Mouse (Mus musculus): ENCODE measurements around the gene Tmem132b. TPM values are rescaled to one million over a fixed set of nuclear protein-coding genes. Genes with fewer than 3 reads are reported as not detected.
A peak's percentile ranks its signal among the peaks of the same experiment; 100 is the strongest.

Tmem132b gene
- total RNA-seq, 2 experiments from 2014 or later, result not detected

DNA sequence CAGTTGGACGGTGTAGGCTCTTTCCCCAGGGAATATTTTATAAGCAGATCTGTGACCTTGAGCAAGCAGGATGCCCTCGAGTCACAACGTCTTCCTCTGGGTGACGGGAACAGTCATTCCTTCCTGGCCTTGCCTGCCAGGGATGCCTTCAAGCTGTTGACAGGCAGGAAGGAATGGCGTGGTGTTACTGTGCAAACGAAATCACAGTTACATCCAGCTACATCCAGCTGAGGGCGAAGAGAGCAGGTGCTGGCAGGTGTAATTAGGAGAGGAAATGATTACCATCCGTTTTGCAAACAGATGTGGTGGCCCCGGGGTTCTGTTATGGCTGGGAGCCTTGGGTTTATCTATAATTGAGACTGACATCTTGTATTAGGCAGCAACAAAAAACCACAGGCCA is 205.5 kb downstream of the Tmem132b start:
- ATAC-seq (replicated peaks; ENCODE audit: low FRiP score, low TSS enrichment, poor library complexity, severe bottlenecking), result no peak

GRCm38 (mm10) chr5:125743503-125743902 is 211.9 kb downstream of the Tmem132b start:
- ATAC-seq (replicated peaks; ENCODE audit: low FRiP score, low TSS enrichment, poor library complexity, severe bottlenecking), result no peak

GRCm38 (mm10) chr5:125745727-125746126 is 214.2 kb downstream of the Tmem132b start:
- no peak for ATAC-seq (replicated peaks; ENCODE audit: low FRiP score, low TSS enrichment, poor library complexity, severe bottlenecking)

DNA sequence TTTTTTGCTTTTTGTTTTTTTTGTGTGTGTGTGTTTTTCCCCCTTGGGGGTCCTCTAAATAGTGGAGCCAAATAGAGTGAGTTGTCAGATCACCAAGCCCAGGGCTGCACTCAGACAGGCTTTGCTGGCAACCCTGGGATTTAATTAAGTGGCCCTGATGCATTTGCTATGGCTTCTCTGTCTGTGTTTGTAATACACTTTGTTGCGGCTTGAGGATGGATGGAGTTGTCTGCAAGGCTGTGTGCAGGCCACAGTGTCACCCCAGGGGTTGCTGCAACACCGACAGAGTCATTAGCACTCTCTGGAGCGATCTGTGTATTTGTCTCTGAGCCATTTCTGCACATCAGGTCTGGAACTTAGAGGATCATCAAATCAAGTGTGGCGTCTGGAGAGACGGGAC is 219.9 kb downstream of the Tmem132b start:
- ATAC-seq (replicated peaks; ENCODE audit: low FRiP score, low TSS enrichment, poor library complexity, severe bottlenecking), result no peak

GRCm38 (mm10) chr5:125752546-125752945 is 221.0 kb downstream of the Tmem132b start:
- no peak for ATAC-seq (replicated peaks; ENCODE audit: low FRiP score, low TSS enrichment, poor library complexity, severe bottlenecking)

GRCm38 (mm10) chr5:125756987-125757530 is 225.5 kb downstream of the Tmem132b start:
- no peak for ATAC-seq (replicated peaks; ENCODE audit: low FRiP score, low TSS enrichment, poor library complexity, severe bottlenecking)

DNA sequence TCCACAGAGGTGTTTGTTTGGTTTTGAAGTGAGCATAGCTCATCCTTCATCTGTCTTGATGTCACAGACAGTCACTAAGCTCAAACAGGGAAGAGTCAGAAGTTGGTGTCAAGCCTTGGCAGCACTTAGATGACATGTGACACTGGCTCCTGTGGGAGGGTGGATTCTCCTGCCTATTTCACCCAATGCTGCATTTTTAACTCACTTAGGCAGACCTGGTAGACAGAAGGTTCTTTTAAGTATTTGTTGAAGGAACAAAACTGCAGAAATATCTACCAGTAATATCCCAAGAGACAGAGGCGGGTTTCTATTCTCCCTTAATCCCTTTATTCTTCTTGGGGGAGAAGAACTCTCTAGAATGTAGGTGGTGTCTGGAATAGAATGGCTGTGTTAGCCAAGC is 226.9 kb downstream of the Tmem132b start:
- no peak for ATAC-seq (replicated peaks; ENCODE audit: low FRiP score, low TSS enrichment, poor library complexity, severe bottlenecking)

- no peak for ATAC-seq (replicated peaks; ENCODE audit: low FRiP score, low TSS enrichment, poor library complexity, severe bottlenecking)
These were observed 235.4 kb downstream of the Tmem132b start for GRCm38 (mm10) chr5:125766941-125767340.

- no peak for ATAC-seq (replicated peaks; ENCODE audit: low FRiP score, low TSS enrichment, poor library complexity, severe bottlenecking)
These were observed 236.4 kb downstream of the Tmem132b start for GRCm38 (mm10) chr5:125767950-125768349.

DNA sequence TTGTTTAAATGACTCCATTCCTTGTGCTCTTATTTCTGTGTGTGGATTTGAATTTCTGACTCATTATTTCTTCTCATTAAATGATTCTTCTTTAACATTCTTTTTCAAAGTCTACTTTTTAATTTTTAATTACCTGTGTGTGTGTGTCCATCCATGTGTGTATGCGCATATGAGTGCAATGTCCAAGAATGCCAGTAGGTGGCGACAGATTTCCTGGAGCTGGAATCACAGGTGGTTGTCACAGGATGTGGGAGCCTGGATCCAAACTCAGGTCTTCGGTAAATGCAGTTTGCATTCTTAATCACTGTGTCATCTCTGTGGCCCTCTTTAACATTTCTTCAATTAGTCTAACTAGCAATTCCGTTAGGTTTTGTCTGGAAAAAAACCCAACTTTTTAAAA is 240.7 kb downstream of the Tmem132b start:
- no peak for ATAC-seq (replicated peaks; ENCODE audit: low FRiP score, low TSS enrichment, poor library complexity, severe bottlenecking)

- no peak for ATAC-seq (replicated peaks; ENCODE audit: low FRiP score, low TSS enrichment, poor library complexity, severe bottlenecking)
These were observed 241.2 kb downstream of the Tmem132b start for GRCm38 (mm10) chr5:125772756-125773155.

DNA sequence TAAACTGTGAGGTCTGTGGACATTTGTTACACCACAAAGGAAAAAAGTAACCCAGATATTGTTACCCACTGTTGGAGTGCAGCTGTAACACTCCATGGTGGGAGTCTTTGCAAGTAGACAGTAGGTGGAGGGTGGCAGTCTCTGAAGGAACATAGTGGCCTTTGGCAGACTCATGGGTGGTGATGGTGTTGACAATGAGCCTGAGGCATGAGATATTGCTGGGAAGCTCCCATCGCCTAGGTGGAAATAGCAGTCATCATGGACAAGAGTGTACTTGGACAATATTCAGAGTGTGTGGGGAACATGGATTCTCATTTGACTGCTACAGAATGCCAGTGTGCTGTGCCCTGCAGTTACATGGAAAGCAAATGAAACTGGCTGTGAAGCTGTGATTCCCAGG is 248.8 kb downstream of the Tmem132b start:
- no peak for ATAC-seq (replicated peaks; ENCODE audit: low FRiP score, low TSS enrichment, poor library complexity, severe bottlenecking)

- ATAC-seq (replicated peaks; ENCODE audit: low FRiP score, low TSS enrichment, poor library complexity, severe bottlenecking), result no peak
These were observed 261.1 kb downstream of the Tmem132b start for GRCm38 (mm10) chr5:125792643-125793042.

DNA sequence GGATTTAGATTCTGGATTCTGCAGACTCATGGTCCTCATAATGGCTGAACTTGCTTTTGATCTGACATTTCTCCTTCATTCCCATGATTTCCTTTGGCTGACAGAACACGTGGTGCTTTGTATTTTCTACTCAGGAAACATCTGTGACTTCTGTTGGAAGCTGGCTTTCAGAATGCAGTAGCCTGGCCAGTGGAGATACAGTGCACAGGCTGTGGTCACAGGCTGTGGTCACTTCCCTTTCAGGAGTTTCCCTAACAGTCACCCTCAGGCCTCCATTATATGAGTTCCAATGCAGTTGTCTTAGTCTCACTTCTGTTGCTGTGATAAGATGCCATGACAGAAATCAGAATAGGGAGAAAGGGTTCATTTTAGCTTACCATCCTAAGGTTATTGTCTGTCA is 262.7 kb downstream of the Tmem132b start:
- ATAC-seq (replicated peaks; ENCODE audit: low FRiP score, low TSS enrichment, poor library complexity, severe bottlenecking), result no peak

DNA sequence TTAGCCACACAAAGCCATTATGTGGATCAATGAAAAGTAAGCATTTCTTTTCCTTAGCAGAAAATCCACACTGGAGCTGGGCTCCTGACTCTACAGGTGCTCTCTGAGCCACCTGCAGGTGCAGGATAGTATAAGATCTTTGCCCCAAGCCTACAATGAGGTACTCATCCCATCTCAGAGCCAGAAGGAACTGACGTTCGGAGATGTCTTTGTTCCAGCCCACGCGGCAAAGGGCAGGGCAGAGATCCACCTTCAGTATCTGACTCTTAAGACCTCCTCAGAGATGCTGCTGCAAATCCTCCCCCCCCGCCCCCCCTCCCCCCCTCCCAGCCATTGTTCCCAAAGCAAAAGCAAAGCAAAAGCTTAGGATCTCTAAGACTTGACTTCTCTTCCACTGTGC is 268.0 kb downstream of the Tmem132b start:
- no peak for ATAC-seq (replicated peaks; ENCODE audit: low FRiP score, low TSS enrichment, poor library complexity, severe bottlenecking)

DNA sequence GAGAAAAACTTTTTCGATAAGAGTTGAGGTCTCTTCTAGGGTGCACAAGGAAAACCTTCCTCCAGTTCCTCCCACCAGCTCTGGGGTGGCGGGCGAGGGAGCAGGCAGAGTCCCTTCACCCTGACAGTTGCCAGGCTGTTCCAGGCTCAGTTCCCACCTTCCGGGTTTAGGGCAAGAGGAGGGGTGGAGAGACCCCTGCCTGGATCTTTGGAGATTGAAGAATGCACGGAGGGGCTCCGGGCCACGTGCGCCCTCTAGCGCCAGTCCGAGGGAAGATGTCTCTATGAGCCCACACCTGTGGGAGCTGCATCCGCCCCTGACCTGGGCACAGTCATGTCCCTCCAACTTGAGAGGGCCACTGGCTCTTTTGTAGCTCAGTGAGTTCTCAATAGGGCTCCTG is 268.5 kb downstream of the Tmem132b start:
- 0 out of 2 replicates have a peak, but pooled peaks have one; percentile 26 for ATAC-seq (replicated peaks; ENCODE audit: low FRiP score, low TSS enrichment, poor library complexity, severe bottlenecking)

DNA sequence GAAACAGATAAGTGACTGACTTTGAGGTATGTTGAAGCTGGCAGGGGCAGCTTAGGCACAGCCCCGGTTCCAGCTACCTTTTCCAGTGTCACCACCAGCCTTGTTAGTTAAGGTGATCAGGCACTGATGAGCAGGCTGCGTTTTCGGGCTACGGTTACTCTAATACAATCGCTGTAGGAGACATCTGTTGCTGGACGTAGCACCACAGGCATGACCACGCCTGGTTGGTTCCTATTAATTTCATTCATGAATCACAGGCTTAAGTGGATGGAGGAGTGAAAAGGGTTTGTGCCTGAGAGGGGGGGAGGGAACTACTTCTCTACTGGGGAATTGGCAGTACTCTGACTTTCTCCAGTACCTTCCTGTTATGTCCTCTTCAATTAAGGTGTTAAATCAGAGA is 271.2 kb downstream of the Tmem132b start:
- no peak for ATAC-seq (replicated peaks; ENCODE audit: low FRiP score, low TSS enrichment, poor library complexity, severe bottlenecking)

DNA sequence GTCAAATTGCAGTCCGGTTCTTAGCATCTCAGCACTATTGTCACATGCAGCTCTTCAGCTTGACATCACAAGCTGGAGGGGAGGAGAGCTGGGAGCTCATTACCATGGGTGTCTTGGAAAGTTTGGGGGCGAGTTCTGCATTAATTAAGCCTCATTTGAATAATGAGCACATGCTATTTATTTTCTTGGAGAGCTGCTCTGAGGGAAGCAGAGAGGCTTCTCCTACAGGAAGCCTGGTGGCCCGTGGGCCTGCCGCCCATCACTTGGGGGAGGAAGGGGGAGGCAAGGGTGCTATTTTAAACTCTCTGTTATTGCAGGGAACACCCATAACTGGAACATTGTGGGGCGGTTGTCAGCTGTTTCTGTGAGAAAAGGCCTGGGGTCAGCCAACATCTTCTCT is 273.8 kb downstream of the Tmem132b start:
- ATAC-seq (replicated peaks; ENCODE audit: low FRiP score, low TSS enrichment, poor library complexity, severe bottlenecking), result no peak

- no peak for ATAC-seq (replicated peaks; ENCODE audit: low FRiP score, low TSS enrichment, poor library complexity, severe bottlenecking)
These were observed 276.3 kb downstream of the Tmem132b start for GRCm38 (mm10) chr5:125807861-125808260.

GRCm38 (mm10) chr5:125829342-125829741 is 297.8 kb downstream of the Tmem132b start:
- no peak for ATAC-seq (replicated peaks; ENCODE audit: low FRiP score, low TSS enrichment, poor library complexity, severe bottlenecking)

DNA sequence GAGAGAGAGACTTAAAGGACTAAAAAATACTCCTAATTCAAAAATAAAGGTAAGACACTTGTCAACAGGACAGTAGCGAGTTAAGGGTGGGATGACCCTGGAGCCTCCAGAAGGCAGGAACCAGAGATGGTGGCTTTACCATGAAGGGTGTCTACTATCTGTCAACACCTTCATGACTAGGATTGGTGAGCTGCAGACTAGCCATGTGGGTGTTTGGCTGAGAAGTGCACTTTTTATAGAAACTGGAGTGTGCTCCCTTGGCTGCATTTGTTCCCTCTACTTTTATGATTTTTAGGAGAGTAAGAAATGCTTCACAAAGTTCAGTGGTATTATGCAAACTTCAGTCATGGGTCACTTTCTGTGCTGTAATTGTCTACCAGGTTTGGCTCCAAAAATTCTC is 304.3 kb downstream of the Tmem132b start:
- no peak for ATAC-seq (replicated peaks; ENCODE audit: low FRiP score, low TSS enrichment, poor library complexity, severe bottlenecking)

- no peak for ATAC-seq (replicated peaks; ENCODE audit: low FRiP score, low TSS enrichment, poor library complexity, severe bottlenecking)
These were observed 305.2 kb downstream of the Tmem132b start for GRCm38 (mm10) chr5:125836761-125837160.

Data from megakaryocyte-erythroid progenitor cell, adult 5-6 weeks (primary cell).